Mouse (Mus musculus) megakaryocyte, embryonic 14.5 days (primary cell): ENCODE data around the gene Nhej1.

Experiments
- FLI1 ChIP-seq: IDR thresholded peaks from 2 replicates; pipeline ENCODE4 v1.6.1; 2012; ENCODE audit warnings: low read length, inconsistent platforms, mixed read lengths
- GATA1 ChIP-seq: IDR thresholded peaks from 3 replicates; pipeline ENCODE4 v1.6.1; 2012; ENCODE audit warnings: mixed read lengths, low read length, inconsistent platforms, borderline replicate concordance

DNA sequence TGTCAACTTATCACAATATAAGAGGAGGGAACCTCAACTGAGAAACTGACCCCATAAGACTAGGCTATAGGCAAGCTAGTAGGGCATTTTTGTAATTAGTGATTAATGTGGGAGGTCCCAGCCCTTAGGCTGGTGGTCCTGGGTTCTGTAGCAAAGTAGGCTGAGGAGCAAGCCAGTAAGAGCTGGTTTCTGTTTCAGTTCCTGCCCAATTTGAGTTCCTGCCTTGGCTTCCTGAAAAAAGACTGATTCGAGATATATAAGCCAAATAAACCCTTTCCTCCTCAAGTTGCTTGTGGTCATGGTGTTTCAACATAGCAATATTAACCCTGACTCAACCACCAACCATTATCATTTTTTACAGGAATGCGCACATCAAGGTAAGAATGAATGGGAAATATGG lies 127.8 kb downstream of the Nhej1 start:
- TF ChIP-seq FLI1 = no peak
- no peak for TF ChIP-seq GATA1
